ENCODE assay signal across 16 mouse cellular contexts in genomic region chr10:25383171-25383570, GRCm38 (mm10).
"Had no signal": no experiment of that assay in that cellular context is flagged by ENCODE, and none has a peak within 500 bp of the region (broad histone marks: within the 10 kb centered on the region; RNA-seq: fewer than 3 reads in every experiment).

No protein-coding gene starts in this region.

- H3K9me3 ChIP-seq: limb, embryonic 15.5 days; liver, embryonic 13.5 days; lung, embryonic 15.5 days; midbrain, embryonic 12.5 days; neural tube, embryonic 13.5 days had no signal

- H3K27ac ChIP-seq: limb, embryonic 15.5 days; liver, embryonic 13.5 days; lung, embryonic 15.5 days; midbrain, embryonic 12.5 days; neural tube, embryonic 13.5 days; stomach, postnatal 0 days had no signal

- H3K4me3 ChIP-seq: limb, embryonic 15.5 days; liver, embryonic 13.5 days; lung, embryonic 15.5 days; midbrain, embryonic 12.5 days; neural tube, embryonic 13.5 days had no signal

- H3K4me2 ChIP-seq: limb, embryonic 15.5 days; liver, embryonic 13.5 days; lung, embryonic 15.5 days; midbrain, embryonic 12.5 days; neural tube, embryonic 13.5 days had no signal

- H3K27me3 ChIP-seq: limb, embryonic 15.5 days; liver, embryonic 13.5 days; lung, embryonic 15.5 days; midbrain, embryonic 12.5 days; neural tube, embryonic 13.5 days had no signal

- H3K9ac ChIP-seq: limb, embryonic 15.5 days; liver, embryonic 13.5 days; liver, postnatal 0 days; lung, embryonic 15.5 days; midbrain, embryonic 12.5 days; neural tube, embryonic 13.5 days had no signal

- H3K36me3 ChIP-seq: liver, embryonic 13.5 days; midbrain, embryonic 12.5 days; neural tube, embryonic 13.5 days had no signal

- DNase-seq: kidney, adult 8-10 months; kidney, postnatal 36 days; layer of hippocampus, adult 9-11 months; layer of hippocampus, postnatal 36 days; liver, embryonic 13.5 days; liver, postnatal 0 days; retina, postnatal 1 day; right cerebral cortex, postnatal 14 days; thymus, postnatal 14 days had no signal

- ATAC-seq: intestine, postnatal 0 days; liver, postnatal 0 days; midbrain, embryonic 16.5 days had no signal
